Mouse (Mus musculus): ENCODE data around the gene Olfr884. TPM values are rescaled to one million over a fixed set of nuclear protein-coding genes. Genes with fewer than 3 reads are reported as not detected.

The Olfr884 gene
- not detected in 2 replicates for polyA plus RNA-seq (2012; rRNA removed)

DNA sequence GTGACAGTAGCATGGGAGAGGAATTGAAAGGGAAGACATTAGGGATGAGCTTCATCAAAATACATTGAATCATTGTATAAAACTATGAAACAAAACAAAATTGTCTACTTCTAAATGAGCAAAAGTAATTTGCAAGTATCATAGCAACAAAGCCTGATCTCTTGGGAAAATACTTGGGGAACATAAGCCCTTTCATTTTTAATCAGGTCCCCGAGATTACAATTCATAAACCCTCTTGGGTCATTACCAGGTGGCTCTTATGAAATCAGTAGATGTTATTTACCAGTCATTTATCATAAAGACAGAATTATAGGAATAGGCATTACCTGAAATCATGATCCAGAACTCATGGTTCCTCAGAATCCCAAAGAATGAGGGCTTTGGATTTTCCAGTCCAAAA lies at the start of gene Olfr884:
Gene Olfr884 (plus strand): TSS at position 301 of the 400 bp plus-strand sequence.
- no peak within 1 kb of the TSS for H3K27ac ChIP-seq (ENCODE audit: insufficient read depth, low read depth, low read length)
- H3K27me3 ChIP-seq (replicated peaks; ENCODE audit: control insufficient read depth, insufficient read depth, low read length), result no peaks in the 10 kb centered on the region
- no peaks in the 10 kb centered on the region for H3K4me1 ChIP-seq (ENCODE audit: control insufficient read depth, insufficient read depth, low read length)
- no peak within 1 kb of the TSS for H3K4me3 ChIP-seq (ENCODE audit: insufficient read depth, low read depth, low read length)
- 52% methylated on average over 1 of the region's 1 CpGs for WGBS
- no peak for DNase-seq
- TF ChIP-seq CTCF (conservative IDR thresholded peaks at IDR 0.05; ENCODE audit: insufficient read depth, insufficient read length, low read depth, low read length) (no peak), POLR2A (IDR thresholded peaks at IDR 0.05; ENCODE audit: low read depth, low read length) (no peak)
- no peaks in the 10 kb centered on the region for H3K36me3 ChIP-seq (ENCODE audit: control insufficient read depth, insufficient read depth, low read length)

DNA sequence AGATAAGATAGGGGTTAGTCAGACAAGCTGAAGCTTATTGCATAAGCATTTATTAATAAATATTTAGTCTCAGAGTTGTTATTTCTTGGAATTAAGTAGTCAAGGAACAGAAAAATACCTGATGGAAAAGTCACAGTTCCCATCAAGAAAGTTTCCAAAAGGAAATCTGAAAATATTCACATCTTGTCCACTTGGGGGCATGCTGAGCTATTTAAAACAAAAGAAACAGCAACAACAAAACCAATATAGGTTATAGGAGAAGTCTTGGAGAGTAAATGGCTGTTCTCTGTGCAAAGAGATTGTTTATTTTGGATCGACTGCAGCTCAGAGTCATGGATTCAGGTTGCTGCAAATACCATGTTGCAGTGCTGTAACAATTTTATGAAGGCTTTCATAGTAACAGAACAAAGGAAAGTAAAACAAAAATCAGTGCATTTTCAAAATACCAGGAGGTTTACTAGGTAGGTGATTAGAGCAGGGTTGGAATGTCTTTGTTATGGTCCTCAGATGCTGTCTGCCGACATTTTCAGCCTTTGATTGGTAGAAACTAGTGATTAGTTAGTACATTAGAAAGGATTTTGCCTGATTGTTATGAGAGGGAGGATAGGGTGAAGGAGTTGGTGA lies 47.7 kb upstream of the Olfr884 start:
- Histone ChIP-seq H3K27me3 (replicated peaks; ENCODE audit: control insufficient read depth, insufficient read depth, low read length) (no peaks in the 10 kb centered on the region), H3K4me1 (ENCODE audit: control insufficient read depth, insufficient read depth, low read length) (no peaks in the 10 kb centered on the region), H3K36me3 (ENCODE audit: control insufficient read depth, insufficient read depth, low read length) (no peaks in the 10 kb centered on the region), H3K27ac (ENCODE audit: insufficient read depth, low read depth, low read length) (no peak overlapping the region), H3K4me3 (ENCODE audit: insufficient read depth, low read depth, low read length) (no peak overlapping the region)
- WGBS, result 23% methylated on average over 2 of the region's 2 CpGs
- TF ChIP-seq POLR2A (IDR thresholded peaks at IDR 0.05; ENCODE audit: low read depth, low read length) (no peak), CTCF (conservative IDR thresholded peaks at IDR 0.05; ENCODE audit: insufficient read depth, insufficient read length, low read depth, low read length) (no peak)
- DNase-seq, result no peak

DNA sequence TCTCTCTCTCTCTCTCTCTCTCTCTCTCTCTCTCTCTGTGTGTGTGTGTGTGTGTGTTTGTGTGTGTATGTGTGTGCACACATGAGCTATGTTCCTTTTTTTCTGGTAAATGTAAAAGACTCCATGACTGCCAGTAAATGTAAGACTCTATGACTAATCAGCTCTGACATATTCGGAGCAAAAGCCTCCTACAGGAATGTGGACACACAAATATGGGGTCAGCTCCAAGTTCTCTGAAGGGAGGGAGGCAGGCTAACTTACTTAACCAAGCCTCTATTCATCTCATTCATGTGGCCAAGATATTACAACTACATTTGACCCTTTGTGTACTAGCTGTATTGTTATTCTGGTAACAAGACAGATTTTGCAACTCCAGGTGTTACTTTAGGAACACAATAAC lies 46.3 kb upstream of the Olfr884 start:
- Histone ChIP-seq H3K4me1 (ENCODE audit: control insufficient read depth, insufficient read depth, low read length) (no peaks in the 10 kb centered on the region), H3K36me3 (ENCODE audit: control insufficient read depth, insufficient read depth, low read length) (no peaks in the 10 kb centered on the region), H3K27me3 (replicated peaks; ENCODE audit: control insufficient read depth, insufficient read depth, low read length) (no peaks in the 10 kb centered on the region), H3K27ac (ENCODE audit: insufficient read depth, low read depth, low read length) (no peak overlapping the region), H3K4me3 (ENCODE audit: insufficient read depth, low read depth, low read length) (no peak overlapping the region)
- 52% methylated on average over 1 of the region's 1 CpGs for WGBS
- TF ChIP-seq CTCF (conservative IDR thresholded peaks at IDR 0.05; ENCODE audit: insufficient read depth, insufficient read length, low read depth, low read length) (no peak), POLR2A (IDR thresholded peaks at IDR 0.05; ENCODE audit: low read depth, low read length) (no peak)
- DNase-seq, result no peak

DNA sequence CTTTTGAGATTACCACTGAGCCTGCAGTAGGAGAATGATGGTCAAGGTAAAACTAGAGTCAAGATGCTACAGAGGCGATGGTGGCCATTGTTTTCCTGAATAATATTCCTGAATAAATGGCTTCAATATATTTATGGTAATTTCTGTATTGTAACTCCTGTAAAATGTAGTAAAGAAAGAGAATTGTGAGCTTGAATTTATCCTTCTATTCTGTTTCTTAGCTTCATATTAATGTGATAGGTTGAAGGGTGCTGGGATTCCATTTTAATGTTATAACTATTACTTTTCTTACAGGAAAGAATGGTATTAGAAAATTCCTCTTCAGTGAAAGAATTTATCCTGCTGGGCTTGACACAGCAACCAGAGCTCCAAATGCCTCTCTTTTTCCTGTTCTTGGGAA lies 20.8 kb upstream of the Olfr884 start, which contains the start of gene Olfr883:
Gene Olfr883 (plus strand): TSS at position 301 of the 400 bp plus-strand sequence.
- H3K4me3 ChIP-seq (ENCODE audit: insufficient read depth, low read depth, low read length), result no peak within 1 kb of the TSS
- H3K4me1 ChIP-seq (ENCODE audit: control insufficient read depth, insufficient read depth, low read length), result no peaks in the 10 kb centered on the region
- H3K27ac ChIP-seq (ENCODE audit: insufficient read depth, low read depth, low read length), result no peak within 1 kb of the TSS
- DNase-seq, result no peak
- WGBS, result 83% methylated on average over 1 of the region's 1 CpGs
- H3K27me3 ChIP-seq (replicated peaks; ENCODE audit: control insufficient read depth, insufficient read depth, low read length), result no peaks in the 10 kb centered on the region
- H3K36me3 ChIP-seq (ENCODE audit: control insufficient read depth, insufficient read depth, low read length), result no peaks in the 10 kb centered on the region
- TF ChIP-seq CTCF (conservative IDR thresholded peaks at IDR 0.05; ENCODE audit: insufficient read depth, insufficient read length, low read depth, low read length) (no peak), POLR2A (IDR thresholded peaks at IDR 0.05; ENCODE audit: low read depth, low read length) (no peak)

DNA sequence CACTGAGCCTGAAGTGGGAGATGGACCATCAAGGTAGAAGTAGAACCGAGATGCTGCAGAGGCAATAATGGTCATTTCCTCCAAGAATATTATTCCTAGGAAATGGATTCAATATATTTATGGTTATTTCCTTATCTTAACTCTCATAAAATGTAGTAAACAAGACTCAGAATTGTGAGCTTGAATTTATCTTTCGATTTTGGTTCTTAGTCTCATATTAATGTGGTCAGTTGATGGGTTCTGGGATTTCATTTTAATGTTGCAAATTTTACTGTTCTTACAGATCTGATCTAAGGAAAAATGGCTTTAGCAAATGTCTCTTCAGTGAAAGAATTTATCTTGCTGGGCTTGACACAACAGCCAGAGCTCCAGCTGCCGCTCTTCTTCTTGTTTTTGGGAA lies 14.7 kb downstream of the Olfr884 start, which contains the start of gene Olfr885:
Gene Olfr885 (plus strand): TSS at position 301 of the 400 bp plus-strand sequence.
- no peak within 1 kb of the TSS for H3K27ac ChIP-seq (ENCODE audit: insufficient read depth, low read depth, low read length)
- H3K36me3 ChIP-seq (ENCODE audit: control insufficient read depth, insufficient read depth, low read length), result no peaks in the 10 kb centered on the region
- H3K4me3 ChIP-seq (ENCODE audit: insufficient read depth, low read depth, low read length), result no peak within 1 kb of the TSS
- TF ChIP-seq CTCF (conservative IDR thresholded peaks at IDR 0.05; ENCODE audit: insufficient read depth, insufficient read length, low read depth, low read length) (no peak), POLR2A (IDR thresholded peaks at IDR 0.05; ENCODE audit: low read depth, low read length) (no peak)
- no peaks in the 10 kb centered on the region for H3K27me3 ChIP-seq (replicated peaks; ENCODE audit: control insufficient read depth, insufficient read depth, low read length)
- 79% methylated on average over 3 of the region's 3 CpGs for WGBS
- no peaks in the 10 kb centered on the region for H3K4me1 ChIP-seq (ENCODE audit: control insufficient read depth, insufficient read depth, low read length)
- no peak for DNase-seq

DNA sequence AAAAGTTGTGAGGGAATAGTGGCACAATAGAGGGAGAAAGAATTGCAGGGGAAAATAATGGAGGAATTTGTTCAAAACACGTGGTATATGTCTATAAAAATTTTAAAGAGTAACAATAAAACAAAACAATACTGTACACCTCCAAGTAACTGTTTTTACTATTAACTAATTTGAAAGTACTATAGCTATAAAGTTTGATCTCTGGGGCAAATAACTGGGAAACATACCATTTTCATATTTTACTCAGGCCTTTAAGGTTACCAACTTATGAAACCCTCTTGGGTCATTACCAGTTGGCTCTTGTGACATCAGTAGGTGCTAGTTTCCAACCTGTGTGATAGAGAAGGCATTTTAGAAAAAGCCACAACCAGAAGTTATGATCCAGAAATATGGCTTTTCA lies 37.4 kb downstream of the Olfr884 start, which contains the start of gene Olfr887:
Gene Olfr887 (plus strand): TSS at position 301 of the 400 bp plus-strand sequence.
- DNase-seq, result no peak
- Histone ChIP-seq H3K4me3 (ENCODE audit: insufficient read depth, low read depth, low read length) (no peak within 1 kb of the TSS), H3K27me3 (replicated peaks; ENCODE audit: control insufficient read depth, insufficient read depth, low read length) (no peaks in the 10 kb centered on the region), H3K36me3 (ENCODE audit: control insufficient read depth, insufficient read depth, low read length) (no peaks in the 10 kb centered on the region), H3K4me1 (ENCODE audit: control insufficient read depth, insufficient read depth, low read length) (no peaks in the 10 kb centered on the region), H3K27ac (ENCODE audit: insufficient read depth, low read depth, low read length) (no peak within 1 kb of the TSS)
- WGBS, result 81% methylated on average over 1 of the region's 1 CpGs
- TF ChIP-seq CTCF (conservative IDR thresholded peaks at IDR 0.05; ENCODE audit: insufficient read depth, insufficient read length, low read depth, low read length), result no peak
- no peak for TF ChIP-seq POLR2A (IDR thresholded peaks at IDR 0.05; ENCODE audit: low read depth, low read length)

Other genes starting within 250 kb of the Olfr884 start
- gene Olfr876, start 243.5 kb upstream of the Olfr884 start, polyA plus RNA-seq (2012; rRNA removed), result not detected in 2 replicates
- not detected in 2 replicates for gene Olfr877, start 192.3 kb upstream of the Olfr884 start, polyA plus RNA-seq (2012; rRNA removed)
- not detected in 2 replicates for gene Olfr145, start 149.8 kb upstream of the Olfr884 start, polyA plus RNA-seq (2012; rRNA removed)
- not detected in 2 replicates for gene Olfr878, start 128.7 kb upstream of the Olfr884 start, polyA plus RNA-seq (2012; rRNA removed)
- gene Olfr881, start 54.7 kb upstream of the Olfr884 start, polyA plus RNA-seq (2012; rRNA removed), result not detected in 2 replicates
- not detected in 2 replicates for gene Olfr883, start 20.7 kb upstream of the Olfr884 start, polyA plus RNA-seq (2012; rRNA removed)
- not detected in 2 replicates for gene Olfr885, start 14.8 kb downstream of the Olfr884 start, polyA plus RNA-seq (2012; rRNA removed)
- gene Olfr887, start 37.5 kb downstream of the Olfr884 start, polyA plus RNA-seq (2012; rRNA removed), result not detected in 2 replicates
- gene Olfr888, start 61.6 kb downstream of the Olfr884 start, polyA plus RNA-seq (2012; rRNA removed), result not detected in 2 replicates
- not detected in 2 replicates for gene Olfr889, start 68.6 kb downstream of the Olfr884 start, polyA plus RNA-seq (2012; rRNA removed)
- not detected in 2 replicates for gene Olfr890, start 96.0 kb downstream of the Olfr884 start, polyA plus RNA-seq (2012; rRNA removed)
- gene Olfr891, start 134.3 kb downstream of the Olfr884 start, polyA plus RNA-seq (2012; rRNA removed), result not detected in 2 replicates
- gene Olfr893, start 161.8 kb downstream of the Olfr884 start, polyA plus RNA-seq (2012; rRNA removed), result not detected in 2 replicates
- gene Olfr894, start 171.5 kb downstream of the Olfr884 start, polyA plus RNA-seq (2012; rRNA removed), result not detected in 2 replicates
- not detected in 2 replicates for gene Olfr143, start 206.2 kb downstream of the Olfr884 start, polyA plus RNA-seq (2012; rRNA removed)
- not detected in 2 replicates for gene Olfr895, start 221.3 kb downstream of the Olfr884 start, polyA plus RNA-seq (2012; rRNA removed)
- not detected in 2 replicates for gene Olfr896-ps1, start 244.6 kb downstream of the Olfr884 start, polyA plus RNA-seq (2012; rRNA removed)

Data from kidney, adult 2 months (tissue).